Mouse (Mus musculus) right cerebral cortex, adult 18-20 months (tissue): ENCODE measurements at regions not wholly inside any gene's neighbourhood (a gene's known extent, or its start where the extent isn't known, plus 50 kb on each side); places are given as distances from the start of the nearest gene placed in this dataset.
"Not testable (repeated sequence)": the region's sequence is repeated elsewhere in the genome, so short reads cannot be mapped to it uniquely, and the experiment has no call there.

ENCODE experiments used
- DNase-seq: peaks from one replicate; pipeline ENCODE4 v3.0.0; 2022; ENCODE audit warnings: mixed read lengths

DNA sequence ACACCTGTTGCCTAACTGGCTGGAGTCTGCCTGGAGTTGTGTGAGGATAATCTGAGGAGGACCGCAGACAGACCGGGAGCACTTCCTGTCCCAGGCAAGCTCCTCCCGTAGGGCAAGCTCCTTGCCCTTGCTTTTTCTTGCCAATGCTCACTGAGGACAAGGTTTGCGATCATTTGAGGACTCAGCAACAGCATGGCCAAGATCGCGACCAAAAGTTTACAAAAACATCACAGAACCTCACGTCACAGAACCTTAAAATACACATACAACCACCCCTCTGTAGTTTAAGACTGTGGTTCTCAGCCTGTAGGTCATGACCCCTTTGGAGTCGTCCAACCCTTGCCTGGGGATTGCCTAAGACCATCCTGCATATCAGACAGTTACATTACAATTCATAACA is 383.7 kb upstream of the Arid1b start:
- DNase-seq: no peak

DNA sequence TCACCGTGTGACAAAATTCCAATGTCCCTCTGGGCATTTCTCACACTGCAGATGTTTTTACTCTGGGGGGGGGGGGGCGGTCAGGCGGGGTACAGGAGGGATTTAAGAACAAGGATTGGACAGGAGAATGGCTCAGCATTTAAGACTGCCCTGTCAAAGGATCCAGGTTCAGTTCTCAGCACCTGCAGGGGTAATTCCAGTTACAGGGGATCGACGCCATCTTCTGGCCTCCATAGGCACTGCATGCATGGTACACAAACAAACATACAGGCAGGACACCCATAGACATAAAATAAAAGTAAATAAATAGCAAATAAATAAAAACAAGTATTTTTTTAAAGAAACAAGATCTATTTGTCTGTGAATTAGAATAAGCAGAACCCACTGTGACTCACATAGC is 383.1 kb upstream of the Arid1b start:
- DNase-seq: no peak

DNA sequence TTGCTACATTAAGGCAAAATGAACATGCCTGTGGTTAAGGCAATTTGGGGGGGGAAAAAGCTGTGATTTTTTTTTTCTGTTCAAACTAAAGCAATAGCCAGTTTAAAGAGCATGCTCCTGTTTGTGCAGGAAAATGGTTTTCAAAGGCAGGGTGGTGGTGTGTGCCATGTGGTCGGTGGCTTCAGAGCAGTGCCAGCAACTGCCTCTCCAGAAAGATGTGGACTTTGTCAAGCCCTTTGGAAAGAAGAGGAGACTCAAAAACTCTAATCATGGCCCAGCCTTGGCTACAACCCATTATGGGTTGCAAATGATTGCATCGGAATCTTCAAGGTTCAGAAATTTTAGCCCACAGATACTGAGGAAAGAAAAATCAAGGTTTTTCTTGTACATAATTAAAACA is 382.4 kb upstream of the Arid1b start:
- no peak for DNase-seq

DNA sequence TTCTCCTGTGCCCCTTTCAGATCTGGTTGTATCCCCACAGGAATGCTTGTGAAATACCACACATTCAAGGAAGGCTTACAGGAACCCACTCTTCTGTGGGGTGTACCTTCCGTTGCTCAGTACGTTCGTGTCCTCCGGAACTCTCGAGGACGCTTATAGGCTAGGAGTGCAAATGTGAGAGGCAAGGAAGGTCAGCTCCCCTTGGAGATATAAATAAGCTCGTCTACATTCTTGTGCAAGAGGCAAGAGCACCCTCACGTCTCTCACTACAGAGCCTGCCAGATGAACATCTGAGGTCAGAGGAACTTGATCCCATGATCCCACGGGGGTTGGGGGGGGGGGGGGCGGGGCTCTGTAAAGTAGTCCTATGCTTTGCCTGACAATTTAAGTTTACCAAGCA is 382.0 kb upstream of the Arid1b start:
- no peak for DNase-seq

DNA sequence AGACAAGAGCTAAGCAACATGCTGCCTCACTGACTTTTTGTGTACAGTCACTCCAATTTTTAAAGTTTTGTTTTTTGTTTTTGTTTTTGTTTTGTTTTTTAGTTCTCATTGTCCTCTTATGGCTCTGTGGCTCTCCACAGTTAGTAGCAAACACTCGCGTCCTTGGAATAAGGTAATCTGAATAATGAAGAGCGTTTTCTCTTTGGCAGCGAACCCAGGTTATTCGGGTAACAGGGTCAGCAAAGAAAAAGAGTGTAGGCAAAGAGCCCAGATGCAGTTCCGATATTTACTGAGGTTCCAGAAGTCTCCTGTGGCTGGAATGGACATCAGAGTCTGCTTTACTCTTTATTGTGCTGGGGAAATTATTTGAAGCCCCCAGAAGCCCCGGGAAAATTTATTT is 381.4 kb upstream of the Arid1b start:
- peak; percentile 15 for DNase-seq

DNA sequence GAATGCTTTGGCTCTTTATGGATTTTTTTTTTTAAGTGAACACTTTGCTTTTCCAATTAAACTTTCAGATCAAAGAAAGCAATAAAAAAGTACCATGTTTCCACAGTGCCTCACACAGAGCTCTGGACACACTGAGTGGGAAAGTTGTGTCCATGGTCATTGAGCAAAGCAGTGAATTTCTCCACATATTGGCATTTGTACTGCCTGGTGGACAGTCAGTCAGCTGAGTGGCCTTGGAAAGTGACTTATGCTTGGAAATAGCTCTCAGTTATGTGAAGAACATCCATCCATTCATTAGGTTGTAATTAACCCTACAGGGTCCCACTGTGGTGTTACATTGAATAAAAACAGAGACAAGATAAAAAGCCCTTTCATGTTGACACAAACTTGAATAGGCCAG is 373.8 kb upstream of the Arid1b start:
- no peak for DNase-seq

DNA sequence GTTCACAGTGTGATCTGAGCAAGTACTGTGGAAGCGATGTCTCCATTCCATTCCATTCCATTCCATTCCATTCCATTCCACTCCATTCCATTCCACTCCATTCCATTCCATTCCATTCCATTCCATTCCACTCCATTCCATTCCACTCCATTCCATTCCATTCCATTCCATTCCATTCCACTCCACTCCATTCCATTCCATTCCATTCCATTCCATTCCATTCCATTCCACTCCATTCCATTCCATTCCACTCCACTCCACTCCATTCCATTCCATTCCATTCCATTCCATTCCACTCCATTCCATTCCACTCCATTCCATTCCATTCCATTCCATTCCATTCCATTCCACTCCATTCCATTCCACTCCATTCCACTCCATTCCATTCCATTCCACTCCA is 368.0 kb upstream of the Arid1b start:
- DNase-seq: not testable (repeated sequence)

DNA sequence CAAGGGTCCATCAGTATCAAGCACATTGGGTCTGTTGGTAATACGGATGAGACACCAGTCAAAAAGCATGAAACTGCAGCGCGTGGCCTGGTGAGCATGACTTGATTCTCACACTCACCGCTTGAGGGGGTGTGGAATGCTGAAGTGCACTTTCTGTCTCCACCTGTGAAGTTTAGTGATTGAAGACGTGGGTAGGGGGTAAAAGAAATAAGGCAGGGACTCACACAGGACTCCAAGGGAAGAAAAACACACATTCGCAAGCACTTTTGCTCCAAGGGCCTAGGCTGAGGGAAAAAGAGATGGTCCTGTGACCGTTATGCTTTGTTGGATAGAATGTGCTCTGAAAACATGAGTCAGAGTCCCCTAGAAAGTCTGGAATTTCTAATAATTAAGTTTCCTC is 366.6 kb upstream of the Arid1b start:
- DNase-seq: no peak

DNA sequence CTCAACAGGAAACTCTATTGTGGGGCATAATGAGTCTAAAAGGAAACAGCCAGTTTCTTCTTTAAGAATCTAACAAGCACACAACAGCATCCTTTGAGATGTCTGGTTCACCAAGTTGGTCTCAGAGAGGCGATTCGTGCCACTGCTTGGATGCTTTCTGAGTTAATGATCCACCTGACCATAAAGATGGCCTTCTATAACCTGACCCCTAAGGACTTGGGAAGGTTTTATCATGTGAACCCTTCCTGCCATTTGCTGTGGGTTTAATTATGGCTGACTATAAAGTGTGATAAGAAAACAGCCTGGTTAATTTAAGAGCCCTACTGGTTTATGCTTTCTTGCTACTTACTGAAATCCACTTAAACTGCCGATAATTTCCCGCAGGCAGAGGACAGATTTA is 363.0 kb upstream of the Arid1b start:
- DNase-seq: no peak

DNA sequence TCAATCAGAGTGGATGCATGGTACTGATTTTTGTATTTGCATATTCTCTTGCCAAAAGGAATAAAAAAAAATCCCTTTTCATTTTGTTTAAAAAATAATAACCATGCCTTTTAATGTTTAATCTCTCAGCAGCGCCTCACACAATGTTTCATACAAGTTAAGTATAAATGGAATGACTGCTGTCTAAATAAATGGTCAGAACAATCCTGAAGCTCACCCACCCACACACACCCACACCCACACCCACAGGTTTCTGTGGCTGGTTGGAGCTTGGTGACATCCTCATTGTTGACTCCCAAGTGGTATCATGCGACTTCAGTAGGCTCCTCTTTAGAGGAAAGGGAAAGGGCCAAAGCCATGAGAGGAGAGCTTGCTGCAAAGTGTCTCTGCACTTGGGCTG is 361.6 kb upstream of the Arid1b start:
- DNase-seq: no peak

DNA sequence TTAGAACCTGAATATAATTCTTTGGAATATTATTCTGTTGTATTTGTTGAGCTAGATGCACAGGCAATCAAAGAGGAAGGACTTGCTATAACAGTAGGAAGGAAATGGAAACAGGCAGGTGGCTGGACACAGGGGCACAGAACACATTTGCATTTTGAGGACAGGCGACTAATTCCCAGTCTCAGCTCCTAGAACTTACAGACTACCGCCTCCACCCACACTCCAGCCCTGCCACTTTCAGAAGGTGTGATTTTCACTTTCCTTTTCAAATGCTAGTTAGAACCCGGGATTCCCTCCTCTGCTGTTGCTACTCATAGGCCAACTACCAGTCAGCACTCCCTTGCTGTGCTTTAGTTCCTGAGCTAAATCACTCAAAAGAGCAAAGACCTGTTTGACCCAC is 360.4 kb upstream of the Arid1b start:
- peak; percentile 60 for DNase-seq

DNA sequence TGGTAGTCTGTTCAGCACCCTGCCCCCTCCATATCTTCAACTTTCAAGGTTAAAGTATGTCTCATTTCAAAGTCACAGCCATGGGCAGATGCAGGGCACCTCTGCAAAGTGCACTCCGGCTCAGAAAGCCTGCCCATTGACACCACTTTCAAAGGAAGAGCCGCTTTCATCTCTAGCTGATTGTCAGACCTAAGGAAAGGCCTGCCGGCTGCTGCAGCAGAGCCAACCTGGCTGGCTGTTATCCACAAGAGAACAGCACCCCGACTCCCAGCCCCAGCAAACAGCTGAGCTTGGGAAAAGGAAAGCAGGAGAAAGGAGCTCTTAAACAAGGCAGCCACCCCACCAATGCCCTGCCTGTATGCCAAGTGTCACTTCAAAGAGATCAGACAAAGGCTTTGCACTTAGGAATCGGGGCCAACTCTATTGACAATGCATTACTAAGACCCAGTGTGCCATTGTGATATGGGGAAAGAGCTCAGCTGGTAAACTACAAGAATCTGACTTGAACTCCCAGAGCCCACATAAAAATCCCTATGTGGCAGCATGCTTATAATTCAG is 357.3 kb upstream of the Arid1b start:
- peak; percentile 5 for DNase-seq

DNA sequence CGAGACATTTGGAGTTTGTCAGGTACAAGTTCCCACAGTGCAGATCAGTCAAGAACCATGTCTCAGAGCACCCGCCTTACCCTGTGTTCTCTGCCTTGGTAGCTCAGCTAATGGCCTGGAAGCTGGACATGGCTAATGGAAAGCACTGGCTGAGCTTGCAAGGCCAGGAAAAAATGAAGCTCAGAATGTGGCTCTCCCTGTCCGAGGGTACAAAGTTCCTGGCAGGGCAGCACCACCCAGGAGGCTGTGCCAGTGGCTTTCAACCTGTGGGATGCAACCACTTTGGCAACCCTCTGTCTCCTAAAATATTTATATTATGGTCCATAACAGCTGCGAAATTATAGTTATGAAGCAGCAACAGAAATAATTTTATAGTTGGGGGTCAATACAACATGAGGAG is 354.6 kb upstream of the Arid1b start:
- no peak for DNase-seq

DNA sequence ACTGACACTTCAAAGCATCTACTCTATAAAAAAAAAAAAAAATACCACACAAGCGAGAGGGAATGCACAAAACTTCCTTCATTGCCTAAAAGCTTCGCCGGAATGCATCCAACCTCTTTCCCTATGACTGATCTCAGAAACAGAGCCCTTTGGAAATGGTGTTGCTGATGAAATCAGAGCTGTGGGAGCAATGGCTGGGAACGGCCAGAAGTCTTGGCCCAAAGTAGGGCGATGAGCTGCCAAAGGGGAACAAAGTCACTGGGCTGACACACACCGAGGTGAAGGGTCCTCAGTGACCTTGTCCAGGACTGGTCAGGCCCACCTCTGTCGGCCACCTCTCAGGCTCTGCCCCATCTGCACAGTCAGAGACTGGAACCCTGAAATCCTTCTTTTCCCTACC is 353.6 kb upstream of the Arid1b start:
- no peak for DNase-seq

DNA sequence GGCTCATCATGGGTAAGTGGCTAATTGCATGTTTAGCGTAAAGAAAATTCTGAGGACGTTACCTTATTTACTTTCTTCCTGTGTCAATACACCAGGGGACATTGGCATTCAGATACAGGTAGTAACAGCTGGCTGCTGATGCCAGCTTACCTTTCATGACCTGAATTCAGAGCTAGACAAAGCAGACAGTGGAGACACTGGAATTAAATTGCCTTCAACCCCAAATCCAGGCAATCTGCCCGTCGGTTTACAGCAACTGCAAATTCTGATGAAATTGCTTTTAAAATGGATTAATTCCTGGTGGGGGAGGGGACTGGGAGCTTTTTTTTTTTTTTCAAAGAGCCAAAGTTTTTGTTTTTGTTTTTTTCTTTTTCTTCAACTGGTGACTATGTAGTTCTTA is 353.0 kb upstream of the Arid1b start:
- DNase-seq: no peak

DNA sequence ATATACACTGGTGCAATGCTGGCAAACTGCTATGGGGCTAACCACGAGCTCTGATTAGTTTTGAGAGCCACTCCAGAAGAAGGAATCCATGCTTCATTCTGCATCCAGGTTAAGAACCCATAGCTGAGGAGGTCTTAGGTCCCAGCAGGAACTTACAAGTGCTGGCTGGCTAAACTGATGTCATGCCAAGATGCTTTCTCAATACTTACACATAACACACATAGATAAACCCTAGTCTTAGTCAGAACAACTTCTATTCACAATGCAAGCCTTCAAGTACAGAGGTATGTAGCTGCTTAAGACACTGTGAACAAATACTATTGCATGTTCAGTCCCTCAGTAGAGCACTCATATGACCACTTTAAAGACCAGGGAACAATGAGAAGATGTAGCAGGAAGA is 352.1 kb upstream of the Arid1b start:
- DNase-seq: no peak

DNA sequence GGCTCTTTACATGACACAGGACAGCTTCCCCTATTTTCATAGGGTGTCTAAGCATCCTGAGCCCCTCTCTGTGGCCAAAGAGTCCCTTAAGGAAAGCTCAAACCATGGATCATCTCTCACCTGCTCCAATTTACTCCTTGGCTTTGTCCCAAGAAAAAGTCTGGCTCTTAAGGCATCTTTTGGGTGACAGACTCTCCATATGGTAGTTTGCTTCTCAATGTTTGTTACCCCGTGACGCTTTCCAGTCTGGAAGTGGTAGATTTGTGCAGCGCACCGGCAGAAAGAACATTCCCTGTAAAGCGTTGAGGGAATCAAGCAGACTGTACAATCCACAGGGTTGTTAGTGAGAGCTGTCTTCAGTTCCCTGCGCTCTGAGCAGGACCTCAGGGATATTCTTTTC is 350.8 kb upstream of the Arid1b start:
- no peak for DNase-seq

DNA sequence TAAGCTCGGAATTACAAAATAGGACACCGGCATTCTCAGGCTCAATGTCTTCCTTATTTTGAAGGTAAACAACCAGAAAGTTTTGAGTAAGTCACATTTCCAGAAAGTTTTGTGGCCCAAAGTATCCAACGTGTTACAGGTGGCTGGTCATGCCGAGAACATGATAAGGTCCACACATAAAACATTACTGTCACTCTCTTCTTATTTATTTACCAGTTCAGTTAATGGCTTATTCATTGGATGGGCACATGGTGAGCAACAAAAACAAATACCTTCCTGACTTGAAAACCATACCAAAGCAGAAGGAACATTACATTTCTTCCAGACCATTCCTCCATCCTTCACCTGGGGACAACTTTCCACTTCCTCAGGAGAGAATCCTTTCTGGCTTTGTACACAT is 345.5 kb upstream of the Arid1b start:
- DNase-seq: no peak

DNA sequence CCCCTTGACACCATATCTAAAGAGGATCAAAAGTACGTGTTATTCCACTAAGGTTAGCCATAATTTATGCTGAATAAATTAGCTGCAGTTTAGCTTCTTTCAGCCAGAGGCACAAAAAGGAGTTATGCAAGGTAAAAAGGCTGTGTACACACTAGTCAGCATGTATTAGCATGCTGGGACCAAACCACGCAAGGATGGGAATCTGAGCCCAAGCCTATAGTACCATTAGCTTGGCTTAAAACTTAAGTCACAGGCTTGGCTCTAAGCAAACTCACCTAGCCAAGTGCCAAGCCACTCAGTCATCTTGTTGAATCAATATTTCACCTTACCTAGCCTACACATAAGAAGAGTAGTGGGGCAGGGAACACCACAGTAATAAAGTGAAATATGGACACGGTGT is 339.9 kb upstream of the Arid1b start:
- DNase-seq: no peak

DNA sequence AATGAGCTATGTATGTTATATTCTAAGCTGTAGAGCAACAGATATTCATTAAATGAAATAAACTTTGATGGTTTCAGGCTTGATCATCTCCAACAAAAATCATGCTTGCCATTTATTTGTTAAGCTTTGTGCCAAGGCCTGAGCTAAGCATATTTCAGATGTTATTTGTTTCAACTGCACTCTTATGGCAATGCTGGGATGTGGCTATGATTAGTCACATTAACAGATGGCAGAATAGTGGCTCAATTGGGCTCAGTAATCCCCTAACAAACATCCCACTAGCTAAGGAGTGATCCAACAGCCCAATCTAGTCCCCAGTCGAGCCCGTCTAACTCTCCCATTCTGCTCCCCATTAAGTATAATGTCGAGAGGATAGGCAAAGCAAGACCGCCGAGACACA is 332.1 kb upstream of the Arid1b start:
- no peak for DNase-seq

DNA sequence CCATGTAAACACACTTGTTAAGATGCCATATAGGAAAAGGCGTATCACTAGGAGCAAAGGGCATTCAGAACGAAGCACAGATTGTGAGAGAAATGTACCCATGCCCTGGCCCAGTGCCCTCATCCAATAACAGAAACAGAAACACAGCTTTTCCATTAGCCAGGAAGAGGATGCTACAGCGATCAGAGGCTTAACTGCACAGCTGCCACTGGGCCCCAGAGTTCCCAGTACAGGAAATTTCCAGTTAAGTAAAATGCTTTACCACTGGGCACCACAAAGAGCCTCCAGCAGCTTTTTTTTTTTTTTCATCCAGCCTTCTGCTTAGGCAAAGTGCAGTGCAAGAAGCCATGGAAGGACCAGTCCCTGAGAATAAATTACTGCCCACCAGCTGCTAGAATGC is 325.6 kb upstream of the Arid1b start:
- no peak for DNase-seq

DNA sequence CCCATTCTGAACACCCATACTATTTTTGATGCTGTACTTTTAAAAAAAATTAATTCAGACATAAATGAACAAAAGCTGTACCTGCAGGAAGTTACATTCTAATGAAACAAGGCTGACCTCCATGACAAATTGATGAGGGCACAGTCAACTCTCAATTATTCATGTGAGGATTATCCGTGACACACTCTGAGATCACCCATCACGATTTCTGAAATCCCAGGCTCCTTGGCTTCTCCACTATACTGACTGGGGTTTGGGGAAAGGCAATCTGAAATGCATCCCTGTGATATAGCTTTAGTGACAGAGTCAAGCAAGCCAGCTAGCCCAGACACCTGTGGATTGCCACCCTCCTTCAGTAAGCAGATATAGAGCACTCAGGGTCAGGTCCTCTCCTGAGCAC is 320.9 kb upstream of the Arid1b start:
- DNase-seq: no peak

DNA sequence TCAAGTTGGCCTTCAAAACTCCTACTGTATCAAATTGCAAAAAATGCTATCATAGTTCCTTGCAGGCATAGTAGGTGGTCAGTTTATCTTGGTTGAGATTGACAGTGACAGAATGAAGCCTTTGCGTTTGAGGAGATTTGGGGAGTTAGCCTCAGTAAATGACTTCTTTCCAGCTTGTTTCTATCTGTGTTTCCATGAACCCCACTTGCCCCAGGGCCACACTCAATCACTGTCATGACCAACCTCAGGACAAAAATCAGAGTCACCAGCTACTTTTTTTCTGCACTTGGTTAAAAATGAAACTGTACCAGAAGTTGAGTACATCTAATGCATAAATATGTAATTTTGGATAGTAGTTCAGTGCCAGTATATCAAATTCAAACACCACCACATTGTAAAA is 287.7 kb upstream of the Arid1b start:
- no peak for DNase-seq

DNA sequence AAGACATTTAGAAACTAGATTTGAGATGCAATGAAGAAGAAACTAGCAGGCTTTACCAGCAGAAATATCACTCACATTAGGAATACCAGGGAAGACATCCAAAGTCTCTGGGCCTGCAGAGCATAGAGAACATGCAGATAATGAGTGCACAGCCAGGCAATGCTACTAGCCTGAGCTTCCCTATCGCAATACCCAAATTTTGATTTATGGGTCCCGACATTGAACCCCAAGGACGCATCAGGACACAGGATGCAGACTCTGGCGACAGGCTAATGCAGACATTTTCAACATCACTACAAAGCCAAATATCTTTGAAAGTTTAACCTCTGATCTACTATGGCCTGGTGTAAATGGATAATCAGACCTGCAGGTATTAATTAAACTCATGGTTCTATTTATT is 273.1 kb upstream of the Arid1b start:
- DNase-seq: no peak

DNA sequence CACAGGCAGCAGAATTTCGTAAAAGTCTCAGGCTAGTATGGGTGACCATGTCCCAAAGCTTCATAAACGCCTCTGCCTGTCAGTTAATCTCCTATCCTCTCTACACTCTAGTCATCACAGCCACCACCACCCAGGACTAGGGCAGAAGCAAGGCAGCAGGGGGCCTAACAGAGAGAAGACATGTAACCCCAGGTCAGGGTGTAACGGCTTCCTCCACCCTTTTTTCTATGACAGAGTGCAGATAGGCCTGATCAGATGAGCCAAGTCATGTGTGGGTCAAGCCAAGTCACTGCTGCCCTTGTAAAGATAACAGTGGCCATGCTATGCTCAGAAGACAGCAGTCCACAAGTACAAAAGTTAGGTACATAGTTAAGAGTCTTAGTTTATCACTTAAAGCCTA is 270.1 kb upstream of the Arid1b start:
- no peak for DNase-seq

DNA sequence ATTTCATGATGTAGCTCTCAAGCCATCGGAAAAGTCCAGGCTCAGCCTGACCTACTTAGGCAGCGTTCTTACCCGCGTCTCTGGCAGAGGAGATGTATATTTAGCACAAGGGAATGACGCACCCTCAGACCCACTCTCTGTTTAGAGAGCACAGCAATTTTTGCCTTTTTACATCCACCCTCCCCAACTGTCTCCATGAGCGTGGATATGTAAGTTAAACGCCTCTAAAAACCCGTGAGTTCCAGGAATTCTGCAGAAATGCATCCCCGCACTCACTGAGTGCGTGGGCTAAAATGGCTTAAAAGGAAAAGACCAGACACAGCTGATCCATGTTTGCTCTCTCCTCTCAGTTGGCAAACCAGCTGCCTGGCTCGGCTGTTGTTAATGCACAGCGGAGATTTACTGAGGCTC is 267.8 kb upstream of the Arid1b start:
- DNase-seq: peak; percentile 87
